Mouse (Mus musculus) urinary bladder, postnatal 4 days (tissue): Measurements from ENCODE around the gene Msmb.
"Not testable (repeated sequence)": the region's sequence is repeated elsewhere in the genome, so short reads cannot be mapped to it uniquely, and the experiment has no call there.

Experiments
- DNase-seq, 2 experiments: peaks; one replicate each; pipeline ENCODE4 v3.0.0; 2021 to 2022; ENCODE audit warnings: low spot score in 2 of 2

Msmb gene

GRCm38 (mm10) chr14:32141723-32142122 is at the start of gene Msmb:
Gene Msmb (plus strand): TSS chr14:32142023.
- no peak for DNase-seq

GRCm38 (mm10) chr14:32093018-32093417 is 48.8 kb upstream of the Msmb start:
- DNase-seq: no peak

GRCm38 (mm10) chr14:32093500-32094117 is 48.2 kb upstream of the Msmb start:
- DNase-seq: no peak

DNA sequence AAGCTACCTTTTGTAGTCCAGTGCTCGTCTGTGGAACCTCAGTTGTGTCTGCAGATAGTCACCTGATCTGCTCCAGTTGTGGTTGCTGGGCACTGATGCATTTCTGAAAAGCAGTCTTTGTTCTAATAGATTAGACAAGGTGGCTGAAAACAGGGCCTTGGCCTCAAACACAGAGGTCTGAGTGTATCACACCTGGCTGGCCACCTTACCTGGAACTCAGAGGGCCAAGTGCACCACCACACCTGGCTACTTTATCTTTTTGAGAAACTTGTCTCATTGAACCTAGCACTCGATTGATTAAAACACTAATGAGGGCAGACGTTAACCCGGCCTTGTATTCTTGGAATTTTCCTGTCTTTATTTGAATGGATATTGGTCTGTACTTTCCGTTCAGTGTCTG is 46.2 kb upstream of the Msmb start:
- no peak for DNase-seq

GRCm38 (mm10) chr14:32096740-32097139 is 45.1 kb upstream of the Msmb start:
- no peak for DNase-seq

- DNase-seq: no peak
These were observed 44.1 kb upstream of the Msmb start for GRCm38 (mm10) chr14:32097691-32098090.

DNA sequence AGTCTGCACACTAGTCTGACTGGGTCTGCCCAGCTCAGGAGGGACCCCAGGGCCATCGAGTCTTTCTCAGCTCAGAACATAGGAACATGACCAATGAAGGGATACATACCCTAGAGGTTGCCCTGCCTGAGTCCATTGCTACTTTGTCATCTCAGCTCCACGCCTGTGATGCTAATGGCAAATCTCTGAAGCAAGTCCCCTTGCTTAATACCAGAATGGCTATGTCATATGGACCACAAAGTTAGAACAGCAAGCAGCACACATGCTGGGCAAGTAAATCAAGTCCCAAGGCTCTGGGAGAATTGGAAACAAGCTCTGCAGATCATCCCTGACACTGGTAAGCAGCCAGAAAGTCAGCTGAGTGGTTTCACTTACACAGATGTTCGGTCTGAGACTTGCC is 42.9 kb upstream of the Msmb start:
- no peak for DNase-seq

GRCm38 (mm10) chr14:32103556-32103955 is 38.3 kb upstream of the Msmb start:
- no peak for DNase-seq

DNA sequence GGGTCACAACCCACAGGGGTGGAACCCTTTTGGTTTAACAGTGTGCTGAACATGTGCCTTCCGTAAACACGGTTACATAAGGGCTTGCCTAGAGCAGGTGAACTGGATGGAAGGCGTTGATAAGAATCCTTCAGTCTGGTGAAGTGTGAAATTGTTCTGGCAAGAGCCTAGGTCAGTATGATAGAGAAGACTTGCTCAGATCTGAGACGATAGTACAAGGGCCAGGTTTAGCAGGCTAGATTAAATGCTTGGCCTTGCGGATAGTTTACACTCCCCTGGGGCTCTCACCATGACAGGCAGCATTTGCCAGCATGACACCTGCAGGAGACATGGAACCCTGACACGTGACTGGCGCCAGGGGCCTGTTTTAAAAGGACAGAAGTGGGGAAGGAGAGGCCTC is 36.2 kb upstream of the Msmb start:
- DNase-seq: no peak

GRCm38 (mm10) chr14:32106911-32107310 is 34.9 kb upstream of the Msmb start:
- DNase-seq: no peak

- not testable (repeated sequence) for DNase-seq
These were observed 29.7 kb upstream of the Msmb start for GRCm38 (mm10) chr14:32112124-32112523.

GRCm38 (mm10) chr14:32120940-32121919 is 20.6 kb upstream of the Msmb start:
- DNase-seq: no peak

DNA sequence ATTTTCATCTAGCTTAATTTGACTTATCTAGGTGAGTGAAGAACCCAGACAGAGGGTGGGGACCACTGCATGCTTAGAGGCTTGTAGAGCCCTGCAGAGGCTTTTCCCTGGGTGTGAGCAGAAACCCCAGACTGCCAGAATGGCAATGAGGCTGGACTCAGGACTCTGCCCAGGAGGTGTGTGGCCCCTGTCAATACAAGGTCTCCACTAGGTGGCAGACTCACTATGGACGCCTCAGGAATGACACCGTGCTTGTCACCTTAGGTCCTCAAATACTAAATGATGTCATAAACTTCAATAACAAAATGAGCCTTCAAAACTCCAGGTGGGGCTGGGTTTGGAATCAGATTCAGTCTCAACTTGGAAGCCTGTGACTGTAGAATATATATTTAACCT is 19.9 kb upstream of the Msmb start:
- DNase-seq: no peak

- DNase-seq: no peak
These were observed 17.6 kb upstream of the Msmb start for GRCm38 (mm10) chr14:32124261-32124660.

DNA sequence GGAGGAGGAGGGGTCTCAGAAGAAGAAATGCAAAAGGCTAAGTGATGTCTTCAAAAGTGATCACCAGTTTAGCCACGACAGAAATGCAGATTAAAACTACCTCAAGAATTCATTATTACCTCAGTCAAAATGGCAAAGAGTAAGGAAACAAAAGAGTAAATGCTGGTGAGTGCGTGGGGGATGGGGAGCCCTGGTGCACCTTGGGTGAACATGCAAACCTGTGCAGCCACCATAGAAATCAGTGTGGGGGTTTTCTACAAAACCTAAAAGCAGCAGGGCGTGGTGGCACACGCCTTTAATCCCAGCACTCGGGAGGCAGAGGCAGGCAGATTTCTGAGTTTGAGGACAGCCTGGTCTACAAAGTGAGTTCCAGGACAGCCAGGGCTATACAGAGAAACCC is 16.6 kb upstream of the Msmb start:
- DNase-seq: not testable (repeated sequence)

GRCm38 (mm10) chr14:32128409-32128808 is 13.4 kb upstream of the Msmb start:
- DNase-seq: no peak

GRCm38 (mm10) chr14:32131836-32132235 is 10.0 kb upstream of the Msmb start:
- DNase-seq: no peak

GRCm38 (mm10) chr14:32134293-32134692 is 7.5 kb upstream of the Msmb start:
- DNase-seq: no peak

DNA sequence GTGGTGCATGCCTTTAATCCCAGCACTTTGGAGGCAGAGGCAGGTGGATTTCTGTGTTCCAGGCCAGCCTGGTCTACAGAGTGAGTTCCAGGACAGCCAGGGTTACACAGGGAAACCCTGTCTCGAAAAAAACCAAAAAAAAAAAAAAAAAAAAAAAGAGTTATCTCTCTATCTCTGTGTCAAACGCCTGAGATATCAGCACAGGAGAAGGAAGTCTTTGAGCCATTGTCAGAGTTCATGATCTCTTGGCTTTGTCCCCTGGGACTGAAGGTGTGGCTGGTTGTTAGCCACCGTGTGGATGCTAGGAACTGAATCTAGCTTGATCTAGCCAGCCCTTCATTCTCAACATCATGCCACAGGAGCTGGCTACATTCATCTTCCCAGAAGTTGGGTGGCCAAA is 5.4 kb upstream of the Msmb start:
- not testable (repeated sequence) for DNase-seq

- no peak for DNase-seq
These were observed 1.4 kb upstream of the Msmb start for GRCm38 (mm10) chr14:32140359-32140965.

GRCm38 (mm10) chr14:32144734-32145133 is 2.9 kb downstream of the Msmb start:
- DNase-seq: no peak

- no peak for DNase-seq
These were observed 3.6 kb downstream of the Msmb start for GRCm38 (mm10) chr14:32145401-32145800.
